Mouse (Mus musculus): ENCODE data around the gene Cdkn2c.

Cdkn2c gene

GRCm38 (mm10) chr4:109666461-109667269 is at the start of gene Cdkn2c:
Gene Cdkn2c, minus strand, starts transcription at chr4:109667189.
- under 1% methylated on average over 62 of the region's 64 CpGs for WGBS

- 82% methylated on average over 2 of the region's 2 CpGs for WGBS
Measured at GRCm38 (mm10) chr4:109705349-109705748, 38.4 kb upstream of the Cdkn2c start.

GRCm38 (mm10) chr4:109700727-109701126 is 33.7 kb upstream of the Cdkn2c start:
- WGBS: 78% methylated on average over 3 of the region's 3 CpGs

GRCm38 (mm10) chr4:109683561-109683960 is 16.6 kb upstream of the Cdkn2c start:
- 69% methylated on average over 2 of the region's 2 CpGs for WGBS

GRCm38 (mm10) chr4:109677221-109677620 is 10.2 kb upstream of the Cdkn2c start:
- WGBS: 0% methylated on average over 3 of the region's 3 CpGs

GRCm38 (mm10) chr4:109676218-109677215 is 9.5 kb upstream of the Cdkn2c start, which contains the start of gene Faf1:
Gene Faf1, plus strand, starts transcription at chr4:109676588.
- under 1% methylated on average over 104 of the region's 107 CpGs for WGBS

GRCm38 (mm10) chr4:109674097-109674496 is 7.1 kb upstream of the Cdkn2c start:
- 86% methylated on average over 2 of the region's 2 CpGs for WGBS

- 79% methylated on average over 1 of the region's 1 CpGs for WGBS
Measured at GRCm38 (mm10) chr4:109671941-109672340, 5.0 kb upstream of the Cdkn2c start.

GRCm38 (mm10) chr4:109670213-109670612 is 3.2 kb upstream of the Cdkn2c start:
- 62% methylated on average over 2 of the region's 2 CpGs for WGBS

- 58% methylated on average over 2 of the region's 2 CpGs for WGBS
Measured at GRCm38 (mm10) chr4:109667518-109667917, 529 bp upstream of the Cdkn2c start.

GRCm38 (mm10) chr4:109665982-109666460 is 968 bp downstream of the Cdkn2c start:
- WGBS: under 1% methylated on average over 49 of the region's 49 CpGs

GRCm38 (mm10) chr4:109665101-109665981 is 1.6 kb downstream of the Cdkn2c start:
- under 1% methylated on average over 49 of the region's 49 CpGs for WGBS

- 24% methylated on average over 5 of the region's 5 CpGs for WGBS
Measured at GRCm38 (mm10) chr4:109664091-109664490, 2.9 kb downstream of the Cdkn2c start.

- 71% methylated on average over 5 of the region's 5 CpGs for WGBS
Measured at GRCm38 (mm10) chr4:109662271-109662670, 4.7 kb downstream of the Cdkn2c start.

- 69% methylated on average over 5 of the region's 5 CpGs for WGBS
Measured at GRCm38 (mm10) chr4:109661183-109661582, 5.8 kb downstream of the Cdkn2c start.

GRCm38 (mm10) chr4:109660568-109660967 is 6.4 kb downstream of the Cdkn2c start:
- 88% methylated on average over 3 of the region's 3 CpGs for WGBS

- whole genome bisulfite sequencing: 88% methylated on average over 2 of the region's 2 CpGs
Measured at GRCm38 (mm10) chr4:109659571-109659970, 7.4 kb downstream of the Cdkn2c start.

- WGBS: 70% methylated on average over 8 of the region's 8 CpGs
Measured at GRCm38 (mm10) chr4:109658826-109659225, 8.2 kb downstream of the Cdkn2c start.

GRCm38 (mm10) chr4:109657851-109658500 is 9.0 kb downstream of the Cdkn2c start:
- 11% methylated on average over 20 of the region's 20 CpGs for WGBS

GRCm38 (mm10) chr4:109657021-109657850 is 9.8 kb downstream of the Cdkn2c start:
- WGBS: under 1% methylated on average over 53 of the region's 53 CpGs
